Mouse (Mus musculus): ENCODE measurements around the gene Slc8a2.

The Slc8a2 gene

DNA sequence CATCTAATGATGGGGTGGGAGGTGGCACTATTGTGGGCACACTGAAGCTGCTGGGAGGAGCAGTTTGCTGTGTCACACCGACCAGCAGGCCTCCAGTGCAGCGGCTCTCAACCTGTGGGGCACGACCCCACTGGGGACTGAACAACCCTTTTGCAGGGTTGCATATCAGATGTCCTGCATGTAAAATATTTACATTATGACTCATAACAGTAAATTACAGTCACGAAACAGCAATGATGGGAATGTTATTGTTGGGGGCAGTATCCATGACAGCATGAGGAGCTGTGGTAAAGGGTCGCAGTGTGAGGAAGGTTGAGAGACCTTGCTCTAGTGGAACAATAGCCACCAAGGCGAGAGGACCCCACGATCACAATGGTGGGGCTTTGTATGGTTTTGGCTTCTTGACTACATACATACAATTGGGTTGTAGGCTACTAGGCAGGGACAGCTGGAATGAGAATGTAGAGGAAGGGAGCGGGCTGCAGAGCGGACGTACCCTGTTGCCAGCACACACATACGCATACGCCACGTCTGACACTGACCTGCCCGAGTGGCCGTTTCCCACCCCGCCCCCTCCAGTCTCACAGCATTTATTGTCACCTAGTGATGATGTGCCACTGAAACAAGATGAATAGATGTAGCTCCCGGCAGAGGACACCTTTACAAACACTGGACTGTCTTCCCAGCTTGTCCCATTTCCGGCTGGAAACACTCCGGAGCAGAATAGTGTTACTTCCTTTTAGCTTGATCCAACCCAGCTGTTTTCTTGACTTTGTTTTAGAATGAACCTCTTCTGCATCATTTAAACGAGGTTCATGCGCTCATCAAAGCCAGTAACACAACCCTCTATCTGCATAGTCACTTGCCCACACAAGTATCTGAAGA lies 79.4 kb downstream of the Slc8a2 start:
- intact Hi-C loops (cut with DNase I) = no loop called here

Measured in adrenal gland (tissue).